Mouse (Mus musculus) limb, embryonic 15.5 days (tissue): ENCODE data around the gene Pip5k1a. TPM values are rescaled to one million over a fixed set of nuclear protein-coding genes. Genes with fewer than 3 reads are reported as not detected.

Experiments
- ATAC-seq: fragments of 200-750 bp; cut with Nextera tagmentation; 2 replicates; pipeline ENCODE4 v1.8.0; 2017; ENCODE audit warnings: low read depth, moderate TSS enrichment; ENCODE audit not compliant: insufficient number of reproducible peaks, low FRiP score, low TSS enrichment
- H3K27ac ChIP-seq: fragments of 300-500 bp; sonication (generic); 2 replicates; pipeline ENCODE4 v1.5.1; 2015; ENCODE audit warnings: moderate library complexity, mild to moderate bottlenecking, inconsistent platforms
- H3K27me3 ChIP-seq: fragments of 300-500 bp; sonication (generic); 2 replicates; pipeline ENCODE4 v1.6.1; 2015; ENCODE audit warnings: inconsistent platforms
- H3K36me3 ChIP-seq: fragments of 300-500 bp; sonication (generic); 2 replicates; pipeline ENCODE4 v1.6.1; 2015; ENCODE audit warnings: inconsistent platforms
- H3K4me1 ChIP-seq: fragments of 300-500 bp; sonication (generic); 2 replicates; pipeline ENCODE4 v1.6.1; 2015; ENCODE audit warnings: inconsistent platforms
- H3K4me2 ChIP-seq: fragments of 300-500 bp; sonication (generic); 2 replicates; pipeline ENCODE4 v1.6.1; 2015; ENCODE audit warnings: mild to moderate bottlenecking, inconsistent platforms
- H3K4me3 ChIP-seq: fragments of 300-500 bp; sonication (generic); 2 replicates; pipeline ENCODE4 v1.5.1; 2015; ENCODE audit warnings: mild to moderate bottlenecking, inconsistent platforms
- H3K9ac ChIP-seq: fragments of 300-500 bp; sonication (generic); 2 replicates; pipeline ENCODE4 v1.6.1; 2015; ENCODE audit warnings: inconsistent platforms
- H3K9me3 ChIP-seq: fragments of 300-500 bp; sonication (generic); 2 replicates; pipeline ENCODE4 v1.6.1; 2016; ENCODE audit warnings: inconsistent platforms
- WGBS: fragments of 180-500 bp; shearing (Covaris S2); methylation state at CpG from one replicate; pipeline ENCODE4 v1.1.7; 2015; 5-methylcytosine and 5-hydroxymethylcytosine counted together
- polyA plus RNA-seq: library from polyadenylated mRNA; unstranded; fragments of >200 nt; fragmentation: Nextera tagmentation; extraction: Ambion mirVana; gene quantifications from 2 replicates; pipeline ENCODE4 v1.2.1, GENCODE M21; 2015

Gene Pip5k1a
- polyA plus RNA-seq, 1 experiment from 2014 or later, result 22.0 TPM

DNA sequence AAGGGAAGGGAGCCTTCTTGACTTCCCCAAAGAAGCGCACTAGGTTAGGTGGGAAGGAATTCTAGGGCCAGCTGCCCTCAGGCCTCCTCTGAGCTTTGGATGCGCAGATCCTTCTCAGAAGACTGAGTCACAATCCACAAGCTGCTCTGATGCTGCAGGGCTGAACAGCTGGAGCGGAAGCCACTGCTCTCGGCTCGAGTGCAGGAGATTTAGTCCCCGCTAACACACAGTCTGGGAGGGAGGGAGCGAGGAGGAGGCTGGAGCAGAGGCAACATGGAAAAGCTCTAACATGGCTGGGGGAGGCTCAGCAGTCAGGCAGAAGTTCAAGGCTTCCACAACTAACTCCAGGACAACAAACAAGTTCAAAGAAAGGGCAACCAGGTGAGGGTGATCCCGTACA lies 48.7 kb downstream of the Pip5k1a start:
- 64% methylated on average over 8 of the region's 8 CpGs for WGBS
- H3K27ac ChIP-seq, result no peak overlapping the region

DNA sequence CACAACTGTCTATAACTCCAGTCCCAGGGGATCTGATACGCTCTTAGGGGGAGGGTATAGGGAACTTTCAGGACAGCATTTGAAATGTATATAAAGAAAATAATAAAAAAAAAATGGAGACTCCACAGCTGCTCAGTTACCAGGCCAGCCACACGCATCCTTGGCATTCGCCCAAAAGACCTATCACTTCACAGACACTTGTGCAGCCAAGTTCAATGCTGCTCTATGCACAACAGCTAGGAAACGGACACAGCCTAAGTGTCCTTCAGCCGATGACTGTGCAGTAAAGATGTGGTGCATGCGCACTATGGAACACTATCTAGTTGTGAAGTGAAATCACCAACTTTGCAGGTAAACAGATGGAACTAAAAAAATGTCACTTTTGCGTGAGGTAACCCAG lies 50.5 kb downstream of the Pip5k1a start:
- 84% methylated on average over 7 of the region's 7 CpGs for WGBS
- peaks cover 8% of the 10 kb centered on the region for H3K4me1 ChIP-seq
- H3K9ac ChIP-seq, result no peak overlapping the region
- H3K27ac ChIP-seq, result no peak overlapping the region
- H3K4me3 ChIP-seq, result no peak overlapping the region
- no peaks in the 10 kb centered on the region for H3K27me3 ChIP-seq
- H3K9me3 ChIP-seq, result no peaks in the 10 kb centered on the region
- peaks cover 37% of the 10 kb centered on the region for H3K36me3 ChIP-seq
- no peak overlapping the region for H3K4me2 ChIP-seq
- no peak for ATAC-seq

More for the DNA sequence above, 48.7 kb downstream of the Pip5k1a start:
- no peaks in the 10 kb centered on the region for H3K9me3 ChIP-seq
- H3K4me2 ChIP-seq, result no peak overlapping the region
- H3K4me3 ChIP-seq, result no peak overlapping the region
- H3K4me1 ChIP-seq, result peaks cover 8% of the 10 kb centered on the region
- H3K9ac ChIP-seq, result no peak overlapping the region
- peaks cover 54% of the 10 kb centered on the region for H3K36me3 ChIP-seq
- H3K27me3 ChIP-seq, result no peaks in the 10 kb centered on the region
- ATAC-seq, result no peak

DNA sequence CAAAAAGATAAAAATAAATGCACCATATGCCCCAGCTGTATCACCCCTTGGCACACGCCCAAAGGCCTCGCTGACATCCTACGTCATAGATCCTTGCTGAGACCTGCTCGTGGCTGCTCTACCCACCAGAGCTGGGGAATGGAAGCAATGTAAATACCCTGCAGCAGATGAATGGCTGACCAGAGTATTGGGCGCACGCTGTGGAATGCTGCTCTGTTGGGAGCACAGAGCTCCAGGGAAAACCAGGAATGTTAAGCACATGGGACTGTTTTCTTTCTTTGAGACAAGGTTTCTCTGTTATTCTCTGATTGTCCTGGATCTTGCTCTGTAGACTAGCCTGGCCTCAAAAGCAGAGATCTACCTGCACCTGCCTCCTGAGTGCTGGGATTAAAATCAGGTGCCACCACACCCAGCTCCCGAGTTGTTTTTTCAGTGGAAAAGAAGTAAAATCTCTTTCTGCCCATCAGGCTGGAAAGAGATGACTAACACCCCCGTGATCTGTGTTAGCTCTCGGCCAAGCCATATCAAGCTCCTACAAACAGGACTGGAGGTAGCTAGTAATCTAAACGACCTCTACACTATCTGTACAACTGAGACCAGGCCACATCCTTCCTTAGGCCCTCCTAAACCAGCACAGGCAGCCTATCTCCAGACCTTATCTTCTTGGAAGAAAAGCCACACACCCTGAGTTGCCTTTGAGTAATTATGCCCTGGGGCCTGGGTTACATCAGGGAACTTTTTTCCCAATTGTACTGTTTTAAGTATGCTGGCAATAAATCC lies 52.1 kb downstream of the Pip5k1a start:
- no peak for ATAC-seq
- peaks cover 21% of the 10 kb centered on the region for H3K36me3 ChIP-seq
- 27% methylated on average over 10 of the region's 10 CpGs for WGBS
- H3K9ac ChIP-seq, result no peak overlapping the region
- no peaks in the 10 kb centered on the region for H3K27me3 ChIP-seq
- peak overlapping the region; percentile 57; the same call in 1 of the 2 replicates for H3K27ac ChIP-seq
- no peak overlapping the region for H3K4me2 ChIP-seq
- no peaks in the 10 kb centered on the region for H3K9me3 ChIP-seq
- H3K4me1 ChIP-seq, result peaks cover 8% of the 10 kb centered on the region
- no peak overlapping the region for H3K4me3 ChIP-seq

DNA sequence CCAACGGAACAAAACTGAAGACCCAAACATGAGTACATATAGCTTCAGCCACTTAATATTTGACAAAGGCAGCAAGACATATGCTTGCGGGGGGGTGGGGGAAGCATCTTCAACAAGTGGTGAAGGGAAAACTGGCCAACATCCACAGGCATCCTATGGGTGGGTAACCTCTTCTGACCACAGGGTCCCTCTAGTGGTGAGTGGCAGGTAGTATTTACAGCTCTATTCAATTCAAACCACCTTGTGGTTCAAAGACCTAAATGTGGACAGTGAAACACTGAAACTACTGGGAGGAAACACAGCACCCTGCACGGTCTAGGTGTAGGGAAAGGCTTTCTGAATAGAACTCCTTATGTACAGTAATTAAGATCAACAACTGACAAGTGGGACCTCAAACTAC lies 53.0 kb downstream of the Pip5k1a start:
- peaks cover 11% of the 10 kb centered on the region for H3K36me3 ChIP-seq
- H3K4me1 ChIP-seq, result peaks cover 8% of the 10 kb centered on the region
- no peaks in the 10 kb centered on the region for H3K27me3 ChIP-seq
- H3K9me3 ChIP-seq, result no peaks in the 10 kb centered on the region
- no peak overlapping the region for H3K27ac ChIP-seq
- no peak for ATAC-seq
- no peak overlapping the region for H3K4me2 ChIP-seq
- 47% methylated on average over 3 of the region's 3 CpGs for WGBS
- no peak overlapping the region for H3K9ac ChIP-seq
- no peak overlapping the region for H3K4me3 ChIP-seq

DNA sequence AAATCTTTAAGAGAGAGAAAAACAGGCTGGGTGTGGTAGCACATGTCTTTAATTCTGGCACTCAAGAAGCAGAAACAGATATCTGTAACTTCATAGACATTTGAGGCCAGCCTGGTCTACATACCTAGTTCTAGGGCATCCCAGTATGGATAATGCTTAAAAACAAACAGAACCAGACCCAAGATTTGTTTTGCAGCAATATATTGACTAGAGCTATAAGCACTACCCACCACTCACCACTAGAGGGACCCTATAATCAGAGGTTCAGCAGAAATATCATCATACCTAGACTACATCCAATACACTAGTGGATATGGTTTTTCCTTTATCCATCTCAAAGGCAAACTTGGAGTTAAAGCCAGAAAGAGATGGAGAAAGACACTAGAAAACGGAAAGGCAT lies 53.8 kb downstream of the Pip5k1a start:
- peaks cover 5% of the 10 kb centered on the region for H3K36me3 ChIP-seq
- no peak overlapping the region for H3K4me3 ChIP-seq
- no peak overlapping the region for H3K9ac ChIP-seq
- no peak overlapping the region for H3K4me2 ChIP-seq
- H3K27me3 ChIP-seq, result no peaks in the 10 kb centered on the region
- WGBS, result 48% methylated on average over 1 of the region's 1 CpGs
- H3K27ac ChIP-seq, result no peak overlapping the region
- peaks cover 8% of the 10 kb centered on the region for H3K4me1 ChIP-seq
- H3K9me3 ChIP-seq, result no peaks in the 10 kb centered on the region
- no peak for ATAC-seq

DNA sequence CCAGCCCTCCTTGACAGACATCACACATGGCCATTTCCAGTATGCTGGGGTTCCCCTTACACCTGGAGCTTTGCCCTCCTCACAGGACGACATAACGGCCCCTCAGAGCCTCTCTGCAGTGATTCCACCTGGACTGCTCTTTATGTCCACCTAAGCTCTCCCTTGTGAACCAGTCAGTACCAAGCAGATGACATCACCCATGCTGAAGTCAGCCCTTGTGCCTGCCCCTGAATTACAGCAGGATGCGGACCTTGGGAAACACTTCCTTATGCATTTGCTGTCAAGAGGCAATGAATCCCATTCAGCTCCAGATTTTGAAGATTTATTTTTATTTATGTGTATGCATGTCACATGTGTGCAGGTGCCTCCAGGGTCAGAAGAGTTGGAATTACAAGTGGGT lies 58.8 kb downstream of the Pip5k1a start:
- ATAC-seq, result no peak
- Histone ChIP-seq H3K4me2 (no peak overlapping the region), H3K27me3 (no peaks in the 10 kb centered on the region), H3K27ac (no peak overlapping the region), H3K36me3 (no peaks in the 10 kb centered on the region), H3K9ac (no peak overlapping the region), H3K4me3 (no peak overlapping the region), H3K4me1 (0 out of 2 replicates have a peak, but pooled peaks cover under 1% of the 10 kb centered on the region), H3K9me3 (no peaks in the 10 kb centered on the region)
- 50% methylated on average over 3 of the region's 3 CpGs for WGBS

DNA sequence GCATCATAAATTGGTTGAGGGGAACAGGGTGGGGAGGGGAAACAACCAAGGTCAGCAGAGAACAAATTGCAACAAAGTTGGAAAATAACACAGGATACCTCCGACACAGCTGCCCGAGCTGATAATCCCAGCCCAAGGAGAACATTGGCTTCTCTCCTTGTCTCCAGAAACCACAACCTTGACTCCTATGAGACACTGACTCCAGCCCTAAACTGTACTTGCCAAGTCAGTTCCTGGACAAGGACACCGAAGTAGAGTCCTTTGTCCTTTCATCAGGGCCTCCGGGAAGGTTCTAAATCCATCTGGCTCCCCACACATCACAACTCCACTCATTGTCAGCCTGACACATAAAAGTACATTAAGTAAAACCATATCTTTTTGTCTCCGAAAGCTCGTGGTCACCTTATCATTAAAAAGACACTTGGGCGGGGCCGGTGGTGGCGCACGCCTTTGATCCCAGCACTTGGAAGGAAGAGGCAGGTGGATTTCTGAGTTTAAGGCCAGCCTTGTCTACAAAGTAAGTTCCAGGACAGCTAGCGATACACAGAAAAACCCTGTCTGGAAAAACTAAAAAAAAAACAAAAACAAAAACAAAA lies 60.2 kb downstream of the Pip5k1a start:
- no peaks in the 10 kb centered on the region for H3K36me3 ChIP-seq
- no peaks in the 10 kb centered on the region for H3K9me3 ChIP-seq
- H3K4me1 ChIP-seq, result peaks cover 4% of the 10 kb centered on the region
- no peak overlapping the region for H3K4me3 ChIP-seq
- WGBS, result 82% methylated on average over 11 of the region's 11 CpGs
- no peak overlapping the region for H3K9ac ChIP-seq
- no peak overlapping the region for H3K4me2 ChIP-seq
- H3K27me3 ChIP-seq, result no peaks in the 10 kb centered on the region
- no peak for ATAC-seq
- no peak overlapping the region for H3K27ac ChIP-seq

DNA sequence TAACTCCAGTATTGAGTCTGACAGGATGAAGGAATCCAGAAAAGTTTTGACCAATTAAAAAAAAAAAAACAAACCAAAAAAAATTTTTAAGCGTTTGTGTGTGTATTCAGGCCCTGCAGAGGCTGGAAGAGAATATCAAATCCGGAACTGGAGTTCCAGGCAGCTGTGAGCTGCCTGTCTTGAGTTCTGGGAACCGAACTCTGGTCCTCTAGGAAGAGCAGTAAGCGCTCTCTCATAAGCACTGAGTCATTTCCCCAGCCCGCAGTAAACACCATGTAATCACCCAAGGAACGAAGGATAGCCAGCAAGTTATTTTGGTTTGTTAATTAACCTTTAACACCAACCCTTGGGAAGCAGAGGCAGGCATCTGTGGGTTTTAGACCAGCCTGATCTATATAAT lies 63.5 kb downstream of the Pip5k1a start:
- Histone ChIP-seq H3K9ac (no peak overlapping the region), H3K36me3 (peaks cover 12% of the 10 kb centered on the region), H3K27ac (no peak overlapping the region), H3K27me3 (no peaks in the 10 kb centered on the region), H3K4me1 (peaks cover 14% of the 10 kb centered on the region), H3K9me3 (no peaks in the 10 kb centered on the region), H3K4me3 (no peak overlapping the region), H3K4me2 (no peak overlapping the region)
- WGBS, result 61% methylated on average over 6 of the region's 6 CpGs
- ATAC-seq, result no peak

DNA sequence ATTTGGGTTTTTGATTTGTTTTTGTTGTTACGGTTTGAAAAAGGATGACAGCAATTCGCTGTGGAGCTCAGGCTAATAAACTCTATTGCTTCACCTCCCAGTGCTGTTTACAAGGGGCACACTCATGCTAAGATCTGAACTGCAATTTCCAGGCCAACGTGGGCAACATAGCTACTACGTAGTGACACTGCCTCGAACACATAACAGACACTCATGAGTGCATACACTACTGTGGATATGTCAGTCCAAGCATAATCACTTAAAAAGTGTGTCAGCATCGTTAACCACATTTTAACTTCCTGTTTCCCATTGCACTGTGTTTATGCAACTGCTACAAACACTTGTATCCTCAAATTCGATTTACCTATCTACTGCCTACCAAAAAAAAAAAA lies 63.9 kb downstream of the Pip5k1a start:
- Histone ChIP-seq H3K4me1 (peaks cover 14% of the 10 kb centered on the region), H3K4me3 (peak overlapping the region; percentile 89), H3K9ac (no peak overlapping the region), H3K36me3 (peaks cover 12% of the 10 kb centered on the region), H3K9me3 (no peaks in the 10 kb centered on the region), H3K27ac (peak overlapping the region; percentile 72), H3K4me2 (peak overlapping the region; percentile 45), H3K27me3 (no peaks in the 10 kb centered on the region)
- no peak for ATAC-seq
- 24% methylated on average over 7 of the region's 7 CpGs for WGBS

DNA sequence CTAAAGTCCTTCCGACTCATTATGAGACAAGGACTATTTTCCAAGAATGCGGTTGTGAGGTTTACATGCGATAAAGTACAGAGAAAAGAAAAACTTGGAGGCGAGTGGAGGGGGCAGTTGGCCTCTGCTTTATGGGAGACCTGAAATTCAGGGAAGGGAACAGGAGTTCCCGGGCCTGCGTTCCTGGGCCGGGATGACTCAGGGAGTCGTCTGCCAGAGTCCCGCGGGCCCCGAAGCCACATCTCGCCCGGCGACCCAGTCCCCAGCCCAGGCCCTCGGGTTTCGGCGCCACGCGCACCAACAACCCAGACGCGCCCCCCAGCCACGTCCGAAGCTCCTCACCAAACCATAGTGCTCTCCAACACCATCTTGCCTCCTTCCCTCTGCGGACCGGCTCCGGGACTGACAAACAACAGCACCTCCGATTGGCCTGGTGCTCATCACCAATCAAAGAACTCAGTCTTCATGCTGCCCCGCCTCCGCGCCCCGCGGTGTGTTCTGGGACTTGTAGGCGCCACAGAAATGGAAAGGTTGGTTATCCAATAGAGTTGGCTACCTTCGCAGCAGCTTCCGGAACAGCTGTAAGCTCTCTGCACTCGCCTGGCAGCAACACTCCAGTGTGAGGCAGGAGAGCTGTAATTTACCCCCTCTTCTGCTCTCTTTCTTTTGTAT lies 64.4 kb downstream of the Pip5k1a start, which contains the start of gene Psmd4:
Gene Psmd4 (minus strand): TSS at position 449 of the 672 bp plus-strand sequence.
- Histone ChIP-seq H3K9ac (peak within 1 kb of the TSS; percentile 91), H3K4me1 (peaks cover 14% of the 10 kb centered on the region), H3K27me3 (no peaks in the 10 kb centered on the region), H3K4me3 (peak within 1 kb of the TSS; percentile 89), H3K9me3 (no peaks in the 10 kb centered on the region), H3K27ac (peak within 1 kb of the TSS; percentile 72), H3K36me3 (peaks cover 12% of the 10 kb centered on the region), H3K4me2 (peak within 1 kb of the TSS; percentile 45)
- WGBS, result under 1% methylated on average over 36 of the region's 36 CpGs
- ATAC-seq, result peak; percentile 99

DNA sequence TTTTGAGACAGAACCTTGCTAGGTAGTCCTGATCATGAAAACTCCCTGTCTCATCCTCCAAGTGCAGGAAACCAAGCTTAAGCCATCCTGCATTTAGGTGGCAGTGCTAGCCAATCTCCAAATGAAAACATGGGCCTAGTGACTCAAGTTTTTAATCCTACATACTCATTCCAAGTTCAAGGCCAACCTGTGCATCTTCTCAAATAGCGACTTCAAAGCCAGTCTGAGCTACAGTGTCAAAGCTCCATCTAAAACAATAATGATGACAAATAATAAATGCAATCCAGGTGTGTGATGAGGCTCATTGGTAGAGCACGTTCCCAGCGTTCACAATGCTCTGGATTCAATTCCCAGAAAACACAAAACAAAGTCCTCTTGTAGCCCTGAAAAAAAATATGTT lies 65.1 kb downstream of the Pip5k1a start:
- Histone ChIP-seq H3K4me2 (peak overlapping the region; percentile 45), H3K4me1 (peaks cover 14% of the 10 kb centered on the region), H3K36me3 (peaks cover 13% of the 10 kb centered on the region), H3K9ac (peak overlapping the region; percentile 91), H3K27me3 (no peaks in the 10 kb centered on the region), H3K9me3 (no peaks in the 10 kb centered on the region), H3K4me3 (peak overlapping the region; percentile 89), H3K27ac (no peak overlapping the region)
- WGBS, result 11% methylated on average over 3 of the region's 3 CpGs
- no peak for ATAC-seq

DNA sequence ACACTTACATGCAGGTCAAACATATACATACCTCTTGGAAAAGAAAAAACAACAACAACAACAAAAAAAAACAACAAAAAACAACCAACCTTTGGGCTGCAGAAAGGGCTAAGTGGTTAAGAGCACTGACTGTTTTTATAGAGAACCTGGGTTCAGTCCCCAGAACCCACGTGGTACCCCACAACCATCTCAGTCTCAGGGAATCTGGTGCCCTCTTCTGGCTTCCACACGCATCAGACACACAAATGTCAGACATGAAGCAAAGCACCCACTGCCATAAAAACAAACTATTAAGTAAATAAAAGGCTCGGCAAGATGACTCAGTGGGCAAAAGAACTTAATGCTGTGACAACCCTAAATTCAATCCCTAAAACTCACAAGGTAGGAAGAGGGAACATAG lies 76.8 kb downstream of the Pip5k1a start:
- no peaks in the 10 kb centered on the region for H3K9me3 ChIP-seq
- no peak overlapping the region for H3K9ac ChIP-seq
- H3K4me3 ChIP-seq, result no peak overlapping the region
- H3K27me3 ChIP-seq, result no peaks in the 10 kb centered on the region
- WGBS, result 63% methylated on average over 3 of the region's 3 CpGs
- no peak for ATAC-seq
- H3K36me3 ChIP-seq, result peaks cover 50% of the 10 kb centered on the region
- no peak overlapping the region for H3K27ac ChIP-seq
- H3K4me1 ChIP-seq, result peaks cover 10% of the 10 kb centered on the region
- H3K4me2 ChIP-seq, result no peak overlapping the region
